Comparison of ENCODE assay signal across 14 mouse cellular contexts in genomic region chr2:150927038-150927720, GRCm38 (mm10). TPM values are rescaled to one million over a fixed set of nuclear protein-coding genes. Genes with fewer than 3 reads are reported as not detected.
DNase-seq lines count a peak whose midpoint lies in the region; ATAC-seq lines count a peak whose summit lies in the region.
"Had no signal": no experiment of that assay in that cellular context is flagged by ENCODE, and none has a peak within 500 bp of the region (broad histone marks: within the 10 kb centered on the region; RNA-seq: fewer than 3 reads in every experiment).

No protein-coding gene starts in this region.

- no peak overlapping the region for H3K4me3 ChIP-seq in kidney, embryonic 16.5 days (ENCODE audit: low read length)
- H3K4me3 ChIP-seq: forebrain, embryonic 15.5 days; hindbrain, embryonic 13.5 days had no signal

- no peaks in the 10 kb centered on the region for H3K4me1 ChIP-seq in kidney, embryonic 16.5 days (ENCODE audit: insufficient read depth, low read length)
- H3K4me1 ChIP-seq: forebrain, embryonic 15.5 days; hindbrain, embryonic 13.5 days had no signal

- H3K27me3 ChIP-seq in kidney, embryonic 16.5 days (ENCODE audit: insufficient read depth, low read length) = no peaks in the 10 kb centered on the region
- H3K27me3 ChIP-seq: forebrain, embryonic 15.5 days; hindbrain, embryonic 13.5 days had no signal

- peaks cover 25% of the 10 kb centered on the region; the same call in 1 of the 2 replicates for H3K36me3 ChIP-seq in kidney, embryonic 16.5 days (ENCODE audit: insufficient read depth, low read length)

- DNase-seq in kidney, adult 18-20 months = peak; percentile 63
- DNase-seq in adrenal gland, adult 8-10 months = peak; percentile 24
- DNase-seq in cerebellum, adult 9-10 months = peak; percentile 66
- DNase-seq in kidney, postnatal 14 days = peak; percentile 12
- DNase-seq in urinary bladder, postnatal 4 days (ENCODE audit: low spot score in 2 of 2) = no peak
- DNase-seq in gastrocnemius, postnatal 10 days = no peak
- DNase-seq: gastrocnemius, postnatal 25 days; lung, postnatal 4 days; thymus, postnatal 36 days had no signal

- ATAC-seq in kidney, embryonic 16.5 days (ENCODE audit: low FRiP score, low TSS enrichment) = no peak
- ATAC-seq in erythroid progenitor cell, adult 5-6 weeks (replicated peaks; ENCODE audit: low FRiP score, poor library complexity, severe bottlenecking) = no peak
- ATAC-seq: forebrain, embryonic 15.5 days had no signal

- 68% methylated on average over 11 of the region's 11 CpGs for WGBS in kidney, embryonic 16.5 days

- no peak overlapping the region for H3K9ac ChIP-seq in kidney, embryonic 16.5 days (replicated peaks; ENCODE audit: low read length)
- H3K9ac ChIP-seq: forebrain, embryonic 15.5 days; hindbrain, embryonic 13.5 days; liver, embryonic 14.5 days had no signal

- H3K27ac ChIP-seq in kidney, embryonic 16.5 days (ENCODE audit: low read length) = no peak overlapping the region
- H3K27ac ChIP-seq: forebrain, embryonic 15.5 days; hindbrain, embryonic 13.5 days; liver, embryonic 14.5 days had no signal

- no peaks in the 10 kb centered on the region for H3K9me3 ChIP-seq in kidney, embryonic 16.5 days (ENCODE audit: low read length)
- H3K9me3 ChIP-seq: forebrain, embryonic 15.5 days; hindbrain, embryonic 13.5 days had no signal

- no peak overlapping the region for H3K4me2 ChIP-seq in kidney, embryonic 16.5 days (replicated peaks; ENCODE audit: low read depth, low read length)
- H3K4me2 ChIP-seq: forebrain, embryonic 15.5 days; hindbrain, embryonic 13.5 days had no signal

RNA-seq across cellular contexts. Expression of gene Gins1, which starts 22.0 kb away (rescaled TPM):
- polyA plus RNA-seq in kidney, embryonic 16.5 days (2015; fragmentation: Nextera tagmentation; extraction: Ambion mirVana) = 41.6 and 43.3 TPM in 2 replicates
- total RNA-seq in adrenal gland, adult 8-10 months (2022) = 1 to 10 TPM; 2.4 to 2.7 (median 2.6) TPM
- 29.8 and 64.2 TPM in 2 replicates for total RNA-seq in erythroid progenitor cell, adult 5-6 weeks (2015; ENCODE audit: low replicate concordance)
- total RNA-seq in erythroid progenitor cell, adult 5-6 weeks (2017; ENCODE audit: low replicate concordance) = 66.7 and 67.6 TPM in 2 replicates
- 1 to 10 TPM; 3.6 to 4.5 TPM for total RNA-seq in gastrocnemius, postnatal 10 days (2021)

RNA-seq across cellular contexts. Expression of gene Abhd12, which starts 22.6 kb away (rescaled TPM):
- 71.0 and 74.1 TPM in 2 replicates for polyA plus RNA-seq in kidney, embryonic 16.5 days (2015; fragmentation: Nextera tagmentation; extraction: Ambion mirVana)
- total RNA-seq in adrenal gland, adult 8-10 months (2022) = 100 to 1,000 TPM in 1 of 4 experiments, 10 to 100 TPM in 3; 76.1 to 111 (median 90.2) TPM
- total RNA-seq in erythroid progenitor cell, adult 5-6 weeks (2015; ENCODE audit: low replicate concordance) = 7.2 and 29.8 TPM in 2 replicates
- 18.1 and 19.9 TPM in 2 replicates for total RNA-seq in erythroid progenitor cell, adult 5-6 weeks (2017; ENCODE audit: low replicate concordance)
- total RNA-seq in gastrocnemius, postnatal 10 days (2021) = 10 to 100 TPM; 28.0 to 32.3 TPM

Comparison
In these comparisons a context has a peak if more than half of its experiments do, and no peak if none do; other contexts are left out.
1. DNase-seq: peak in kidney, adult 18-20 months (single experiment), adrenal gland, adult 8-10 months (single experiment), cerebellum, adult 9-10 months (single experiment) and kidney, postnatal 14 days (single experiment); none in urinary bladder, postnatal 4 days (0 of 2) and gastrocnemius, postnatal 10 days (single experiment).
2. RNA of gene Gins1, which starts 22.0 kb away (total RNA-seq): 29.8 to 67.6 TPM in erythroid progenitor cell, adult 5-6 weeks; 3.6 to 4.5 TPM in gastrocnemius, postnatal 10 days and 2.4 to 2.7 TPM in adrenal gland, adult 8-10 months; every median in the first group is over 4 times any median in the second.